Mouse (Mus musculus) liver, embryonic 14.5 days (tissue): ENCODE measurements at regions not wholly inside any gene's neighbourhood (a gene's known extent, or its start where the extent isn't known, plus 50 kb on each side); places are given as distances from the start of the nearest gene placed in this dataset.

Experiments
- CTCF ChIP-seq: IDR thresholded peaks from 2 replicates; pipeline ENCODE4 v1.5.1; 2016; ENCODE audit warnings: antibody characterized with exemption, low read depth, control low read depth
- EP300 ChIP-seq: IDR thresholded peaks from 2 replicates; pipeline ENCODE4 v1.6.1; 2016; ENCODE audit warnings: antibody characterized with exemption, low read depth

GRCm38 (mm10) chr19:25971210-25971609, 299.0 kb downstream of the Dmrt2 start:
- TF ChIP-seq CTCF (no peak), EP300 (no peak)
